Mouse (Mus musculus) CH12.LX (cell line): ENCODE measurements at regions not wholly inside any gene's neighbourhood (a gene's known extent, or its start where the extent isn't known, plus 50 kb on each side); places are given as distances from the start of the nearest gene placed in this dataset.

Source experiments
- CTCF ChIP-seq, 2 experiments: IDR thresholded peaks in 1 of 2; conservative IDR thresholded peaks in 1 of 2; 2 replicates each; pipeline ENCODE4 v1.5.1; 2011 to 2012; ENCODE audit warnings: low read depth in 2 of 2, low read length in 2 of 2, improper control_type of control experiment in 1 of 2, inconsistent platforms in 1 of 2, mild to moderate bottlenecking in 1 of 2, moderate library complexity in 1 of 2
- JUND ChIP-seq: conservative IDR thresholded peaks from 2 replicates; pipeline ENCODE4 v1.6.1; 2011; ENCODE audit warnings: low read depth, low read length, improper control_type of control experiment
- MEF2A ChIP-seq: IDR thresholded peaks from 2 replicates; pipeline ENCODE4 v1.6.1; 2014; ENCODE audit warnings: low read depth, mild to moderate bottlenecking, inconsistent platforms, low read length, improper control_type of control experiment, borderline replicate concordance
- ZC3H11A ChIP-seq: IDR thresholded peaks from 2 replicates; pipeline ENCODE4 v1.6.1; 2012; ENCODE audit warnings: low read depth, mild to moderate bottlenecking, inconsistent platforms, low read length, improper control_type of control experiment

GRCm38 (mm10) chr6:101902276-101902675 lies 524.6 kb upstream of the Pdzrn3 start:
- TF ChIP-seq ZC3H11A (no peak), MEF2A (no peak), JUND (no peak), CTCF (conservative IDR thresholded peaks at IDR 0.05 in 1 of 2, IDR thresholded peaks at IDR 0.05 in 1 of 2; ENCODE audit: low read depth in 2 of 2, low read length in 2 of 2) (no peak)
